Mouse (Mus musculus) ovary, postnatal 36 days (tissue): ENCODE data around the gene Zscan4c.
"Not testable (repeated sequence)": the region's sequence is repeated elsewhere in the genome, so short reads cannot be mapped to it uniquely, and the experiment has no call there.

Source experiments
- DNase-seq: peaks from one replicate; pipeline ENCODE4 v3.0.0; 2022; ENCODE audit warnings: low spot score, mixed read lengths

Gene Zscan4c

DNA sequence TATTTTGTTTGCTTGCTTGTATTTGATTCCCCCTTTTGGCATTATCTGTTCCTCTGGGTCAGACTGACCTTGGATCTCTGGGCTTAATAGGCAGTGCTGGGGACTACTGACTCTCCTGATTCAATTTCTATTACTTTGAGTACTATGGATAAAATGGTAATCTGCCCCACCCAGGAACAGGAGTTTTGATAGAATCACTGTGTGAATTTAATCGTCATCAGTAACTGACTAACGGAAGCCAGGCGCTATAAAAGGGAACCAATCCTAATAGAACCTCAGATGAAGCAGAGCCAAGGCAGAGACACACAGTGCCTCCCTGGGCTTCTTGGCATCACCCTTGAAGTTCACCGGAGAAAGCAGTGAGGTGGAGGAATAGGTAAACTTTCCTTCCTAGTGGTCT is at the start of gene Zscan4c:
Gene Zscan4c (plus strand): TSS at position 301 of the 400 bp plus-strand sequence.
- DNase-seq = not testable (repeated sequence)
